Mouse (Mus musculus) kidney, adult 2 months (tissue): ENCODE results near the gene Rufy3.

Experiments used
- CTCF ChIP-seq: fragments of 200-500 bp; conservative IDR thresholded peaks from 2 replicates; pipeline ENCODE4 v1.5.1; 2011; ENCODE audit warnings: low read depth, mild to moderate bottlenecking, control low read depth, low read length, moderate library complexity, mixed read lengths; ENCODE audit not compliant: insufficient read depth, insufficient read length
- POLR2A ChIP-seq: fragments of 200-500 bp; IDR thresholded peaks from one replicate; pipeline ENCODE4 v1.6.1; 2011; ENCODE audit warnings: low read depth, low read length, control low read depth

GRCm38 (mm10) chr5:88634076-88634475, 69.2 kb downstream of the Rufy3 start:
- TF ChIP-seq POLR2A = no peak
- no peak for TF ChIP-seq CTCF
